Mouse (Mus musculus): ENCODE data around the gene Plscr3. TPM values are rescaled to one million over a fixed set of nuclear protein-coding genes. Genes with fewer than 3 reads are reported as not detected.

Gene Plscr3
- total and polyA plus RNA-seq, 3 experiments: 2.5 to 15.3 (median 2.9) TPM

GRCm38 (mm10) chr11:69815155-69815554, 31.0 kb upstream of the Plscr3 start, which contains the start of gene Gm39566:
Gene Gm39566, minus strand, starts transcription at chr11:69815298.
- peaks cover 9% of the 10 kb centered on the region for H3K9me3 ChIP-seq (replicated peaks; ENCODE audit: low read length)
- peaks cover 80% of the 10 kb centered on the region for H3K27me3 ChIP-seq (replicated peaks)
- no peak within 1 kb of the TSS for H3K4me2 ChIP-seq (ENCODE audit: insufficient read depth, low read depth, poor library complexity, severe bottlenecking)
- no peak within 1 kb of the TSS for H3K27ac ChIP-seq (ENCODE audit: insufficient read depth, low read depth)
- no peak for TF ChIP-seq EP300 (IDR thresholded peaks at IDR 0.05; ENCODE audit: low read length)
- TF ChIP-seq CTCF (conservative IDR thresholded peaks at IDR 0.05 in 1 of 2, IDR thresholded peaks at IDR 0.05 in 1 of 2; ENCODE audit: low read depth in 2 of 2, low read length in 2 of 2): peak in 1 of 2 experiments; percentile 47; a peak in 2 of 4 replicates
- no peak for TF ChIP-seq MXI1 (IDR thresholded peaks at IDR 0.05; ENCODE audit: low read depth, low read length)
- no peak for TF ChIP-seq SIN3A (IDR thresholded peaks at IDR 0.05; ENCODE audit: low read length)
- no peak for TF ChIP-seq MAX (IDR thresholded peaks at IDR 0.05; ENCODE audit: low read length)
- TF ChIP-seq MYC (IDR thresholded peaks at IDR 0.05; ENCODE audit: low read depth, low read length): no peak
- TF ChIP-seq RAD21 (IDR thresholded peaks at IDR 0.05; ENCODE audit: low read depth, low read length): peak; percentile 7
- TF ChIP-seq KAT2A (IDR thresholded peaks at IDR 0.05; ENCODE audit: insufficient replicate concordance, low read length): no peak
- TF ChIP-seq ZKSCAN1 (IDR thresholded peaks at IDR 0.05; ENCODE audit: borderline replicate concordance, low read depth, low read length): no peak
- TF ChIP-seq RCOR1 (conservative IDR thresholded peaks at IDR 0.05; ENCODE audit: low read depth, low read length): no peak
- TF ChIP-seq MEF2A (IDR thresholded peaks at IDR 0.05; ENCODE audit: borderline replicate concordance, low read depth, low read length): no peak
- no peak for TF ChIP-seq PAX5 (IDR thresholded peaks at IDR 0.05; ENCODE audit: low read length)
- TF ChIP-seq MAZ (IDR thresholded peaks at IDR 0.05; ENCODE audit: low read depth, low read length): no peak
- TF ChIP-seq POLR2AphosphoS2 (IDR thresholded peaks at IDR 0.05; ENCODE audit: low read depth, low read length): no peak
- TF ChIP-seq NRF1 (IDR thresholded peaks at IDR 0.05; ENCODE audit: low read depth, low read length): no peak
- no peak for TF ChIP-seq ZMIZ1 (IDR thresholded peaks at IDR 0.05; ENCODE audit: low read depth, low read length)
- TF ChIP-seq TCF12 (IDR thresholded peaks at IDR 0.05; ENCODE audit: low read depth, low read length): no peak
- TF ChIP-seq USF2 (conservative IDR thresholded peaks at IDR 0.05; ENCODE audit: low read depth, low read length): no peak
- TF ChIP-seq CHD2 (IDR thresholded peaks at IDR 0.05; ENCODE audit: low read length): no peak
- peak; percentile 29; the same call in 1 of the 2 replicates for TF ChIP-seq SMC3 (IDR thresholded peaks at IDR 0.05; ENCODE audit: low read depth, low read length)
- no peak within 1 kb of the TSS for H3K4me3 ChIP-seq (replicated peaks in 1 of 3; ENCODE audit: low read depth in 2 of 3, low read length in 2 of 3, poor library complexity in 1 of 3)
- no peaks in the 10 kb centered on the region for H3K36me3 ChIP-seq (replicated peaks in 1 of 2; ENCODE audit: control insufficient read depth in 1 of 2, insufficient read depth in 1 of 2, low read length in 1 of 2)
- no peak within 1 kb of the TSS for H3K9ac ChIP-seq (ENCODE audit: insufficient read depth, low read depth)
- dilution Hi-C loops (cut with MboI; ENCODE audit: extremely low pct_ligation_motif_present, extremely low pct_unique_long_range_greater_than_20kb, low sequenced_read_pairs): no loop called here
- H3K79me2 ChIP-seq (replicated peaks; ENCODE audit: control insufficient read depth, extremely low read depth, insufficient read depth, poor library complexity, severe bottlenecking): no peaks in the 10 kb centered on the region
- DNase-seq (ENCODE audit: extremely low read depth): no peak
- no peaks in the 10 kb centered on the region for H3K4me1 ChIP-seq (ENCODE audit: control insufficient read depth in 1 of 2, insufficient read depth in 2 of 2)
- in situ Hi-C loops (cut with MboI; ENCODE audit: low pct_ligation_motif_present, low pct_unique_long_range_greater_than_20kb, low sequenced_read_pairs): no loop called here

DNA sequence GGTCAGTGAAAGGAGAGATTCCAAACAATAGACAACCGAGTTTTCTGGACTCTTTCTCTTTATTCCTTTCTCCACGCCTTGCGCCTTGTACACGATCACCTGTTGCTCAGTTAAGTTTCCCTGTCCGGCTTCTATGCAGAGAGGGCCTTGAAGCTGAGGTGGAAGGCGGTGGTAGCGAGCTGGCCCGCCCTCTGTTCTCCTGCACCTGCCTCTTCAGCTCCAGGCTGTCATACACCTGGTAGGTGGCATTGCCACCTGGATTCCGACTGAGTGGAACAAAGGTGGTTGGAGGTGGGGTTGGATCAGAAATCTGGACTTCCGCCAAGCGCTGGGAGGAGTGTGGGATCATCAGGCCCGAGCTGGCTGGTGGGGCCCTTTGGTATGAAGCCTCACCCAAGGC, 29.7 kb upstream of the Plscr3 start:
- H3K9me3 ChIP-seq (replicated peaks; ENCODE audit: low read length): no peaks in the 10 kb centered on the region
- H3K4me1 ChIP-seq (ENCODE audit: control insufficient read depth in 1 of 2, insufficient read depth in 2 of 2): no peaks in the 10 kb centered on the region
- dilution Hi-C loops (cut with MboI; ENCODE audit: extremely low pct_ligation_motif_present, extremely low pct_unique_long_range_greater_than_20kb, low sequenced_read_pairs) (no loop called here), in situ Hi-C loops (cut with MboI; ENCODE audit: low pct_ligation_motif_present, low pct_unique_long_range_greater_than_20kb, low sequenced_read_pairs) (no loop called here)
- peaks cover 80% of the 10 kb centered on the region for H3K27me3 ChIP-seq (replicated peaks)
- no peak for TF ChIP-seq MAZ (IDR thresholded peaks at IDR 0.05; ENCODE audit: low read depth, low read length)
- no peak for TF ChIP-seq KAT2A (IDR thresholded peaks at IDR 0.05; ENCODE audit: insufficient replicate concordance, low read length)
- no peak for TF ChIP-seq EP300 (IDR thresholded peaks at IDR 0.05; ENCODE audit: low read length)
- TF ChIP-seq MEF2A (IDR thresholded peaks at IDR 0.05; ENCODE audit: borderline replicate concordance, low read depth, low read length): no peak
- TF ChIP-seq HCFC1 (IDR thresholded peaks at IDR 0.05; ENCODE audit: low read depth, low read length): no peak
- TF ChIP-seq UBTF (IDR thresholded peaks at IDR 0.05; ENCODE audit: low read depth, low read length): no peak
- TF ChIP-seq JUN (IDR thresholded peaks at IDR 0.05; ENCODE audit: insufficient read depth, low read depth, low read length): no peak
- no peak for TF ChIP-seq POLR2A (IDR thresholded peaks at IDR 0.05; ENCODE audit: low read depth, low read length)
- TF ChIP-seq RCOR1 (conservative IDR thresholded peaks at IDR 0.05; ENCODE audit: low read depth, low read length): no peak
- TF ChIP-seq PAX5 (IDR thresholded peaks at IDR 0.05; ENCODE audit: low read length): no peak
- H3K79me2 ChIP-seq (replicated peaks; ENCODE audit: control insufficient read depth, extremely low read depth, insufficient read depth, poor library complexity, severe bottlenecking): no peaks in the 10 kb centered on the region
- no peak overlapping the region for H3K4me3 ChIP-seq (replicated peaks in 1 of 3; ENCODE audit: low read depth in 2 of 3, low read length in 2 of 3, poor library complexity in 1 of 3)
- DNase-seq (ENCODE audit: extremely low read depth): no peak
- no peaks in the 10 kb centered on the region for H3K36me3 ChIP-seq (replicated peaks in 1 of 2; ENCODE audit: control insufficient read depth in 1 of 2, insufficient read depth in 1 of 2, low read length in 1 of 2)
- H3K27ac ChIP-seq (ENCODE audit: insufficient read depth, low read depth): no peak overlapping the region
- no peak overlapping the region for H3K4me2 ChIP-seq (ENCODE audit: insufficient read depth, low read depth, poor library complexity, severe bottlenecking)
- H3K9ac ChIP-seq (ENCODE audit: insufficient read depth, low read depth): no peak overlapping the region
